Mouse (Mus musculus) kidney, adult 10 weeks (tissue): Measurements from ENCODE around the gene Prg3. TPM values are rescaled to one million over a fixed set of nuclear protein-coding genes. Genes with fewer than 3 reads are reported as not detected.

Experiments used
- polyA plus RNA-seq: library from polyadenylated mRNA; stranded (reverse); fragments of 350-450 nt; fragmentation: Illumina TruSeq; extraction: RNeasy Lipid Tissue Mini Kit (QIAGEN cat#74804); gene quantifications from one replicate; pipeline ENCODE4 v1.2.3, GENCODE M21; 2014; ENCODE audit warnings: low read depth, low replicate concordance

Prg3 gene
- not detected for polyA plus RNA-seq

GRCm38 (mm10) chr2:84987930-84988329 lies at the start of gene Prg3:
Gene Prg3, plus strand, starts transcription at chr2:84988215.

GRCm38 (mm10) chr2:84980188-84980587 lies 7.8 kb upstream of the Prg3 start, which contains the start of gene Prg2:
Gene Prg2, plus strand, starts transcription at chr2:84980461.

GRCm38 (mm10) chr2:85037047-85038026 lies 49.3 kb downstream of the Prg3 start, which contains the start of the genes Ssrp1 and P2rx3:
Gene Ssrp1, plus strand, starts transcription at chr2:85037234.
Gene P2rx3, minus strand, starts transcription at chr2:85037462.

Other genes with a start within 250 kb of the Prg3 start
- not detected for gene Gm19426, start 244.6 kb upstream of the Prg3 start, polyA plus RNA-seq
- gene Serping1, start 212.8 kb upstream of the Prg3 start, polyA plus RNA-seq, result 26.3 TPM
- gene Ube2l6, start 189.4 kb upstream of the Prg3 start, polyA plus RNA-seq, result 8.4 TPM
- gene Smtnl1, start 165.6 kb upstream of the Prg3 start, polyA plus RNA-seq, result not detected
- gene Timm10, start 161.2 kb upstream of the Prg3 start, polyA plus RNA-seq, result 2.6 TPM
- gene Slc43a1, start 149.4 kb upstream of the Prg3 start, polyA plus RNA-seq, result 0.36 TPM
- not detected for gene Rtn4rl2, start 101.5 kb upstream of the Prg3 start, polyA plus RNA-seq
- gene Slc43a3, start 51.6 kb upstream of the Prg3 start, polyA plus RNA-seq, result 31.6 TPM
- not detected for gene Prg2, start 7.8 kb upstream of the Prg3 start, polyA plus RNA-seq
- 85.3 TPM for gene Ssrp1, start 49.0 kb downstream of the Prg3 start, polyA plus RNA-seq
- not detected for gene P2rx3, start 49.2 kb downstream of the Prg3 start, polyA plus RNA-seq
- gene Tnks1bp1, start 59.8 kb downstream of the Prg3 start, polyA plus RNA-seq, result 0.69 TPM
- gene Aplnr, start 148.0 kb downstream of the Prg3 start, polyA plus RNA-seq, result 5.3 TPM
- gene Lrrc55, start 209.0 kb downstream of the Prg3 start, polyA plus RNA-seq, result 1.1 TPM